Mouse (Mus musculus): ENCODE measurements around the gene Lama2. TPM values are rescaled to one million over a fixed set of nuclear protein-coding genes. Genes with fewer than 3 reads are reported as not detected.

The Lama2 gene
- polyA plus RNA-seq, 1 experiment from 2014 or later, result 33.2 TPM

DNA sequence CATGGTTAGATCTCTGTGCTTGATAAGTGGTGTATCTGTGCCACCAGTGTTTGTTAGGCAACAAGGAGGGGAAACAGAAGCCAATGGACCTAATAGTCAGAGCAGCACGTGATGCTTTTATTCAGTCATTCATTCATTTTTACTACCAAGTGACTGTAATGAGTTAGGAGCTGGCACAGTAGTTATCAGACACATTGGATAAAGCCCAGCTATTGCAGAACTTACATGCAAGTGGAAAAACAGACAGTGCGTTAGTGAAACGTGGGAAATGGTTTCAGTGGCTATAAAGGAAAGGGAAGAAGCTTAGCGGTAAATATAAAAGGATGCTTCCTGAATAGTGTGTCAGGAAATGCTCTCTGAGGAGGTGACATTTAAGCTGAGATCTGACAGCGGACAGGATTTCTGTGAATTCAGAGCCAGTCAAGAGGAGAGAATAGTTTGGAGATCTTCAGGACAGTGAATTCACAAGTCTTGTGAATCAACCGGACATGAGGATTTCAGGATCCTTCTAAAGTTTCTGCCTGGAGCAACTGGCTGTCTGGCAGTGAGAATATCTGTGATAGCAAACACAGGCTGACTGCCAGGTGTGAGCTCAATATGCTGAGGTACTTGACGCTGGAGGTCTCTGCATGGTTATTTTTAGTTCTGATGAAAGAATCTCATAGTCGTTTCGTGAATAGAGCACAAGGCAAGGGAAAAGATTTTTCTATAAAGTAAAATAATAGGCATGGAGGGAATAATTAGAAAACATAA is 2.3 kb upstream of the Lama2 start:
- ATAC-seq (ENCODE audit: insufficient number of reproducible peaks, insufficient read depth, low FRiP score, low read depth), result no peak
- peaks cover 2 to 13% of the 10 kb centered on the region in 2 experiments for H3K4me1 ChIP-seq (ENCODE audit: control insufficient read depth in 2 of 2, insufficient read depth in 2 of 2, low read length in 2 of 2)
- H3K27me3 ChIP-seq (ENCODE audit: control insufficient read depth, insufficient read depth, low read length), result no peaks in the 10 kb centered on the region
- 22% methylated on average over 9 of the region's 9 CpGs for WGBS
- peak overlapping the region; percentile 42; the same call in 1 of the 2 replicates for H3K9ac ChIP-seq (ENCODE audit: low read length)
- H3K4me2 ChIP-seq (ENCODE audit: low read length), result peak overlapping the region; percentile 53
- no peaks in the 10 kb centered on the region for H3K9me3 ChIP-seq (ENCODE audit: control insufficient read depth, low read length)
- H3K27ac ChIP-seq (replicated peaks in 1 of 2; ENCODE audit: control insufficient read depth in 1 of 2, insufficient read depth in 1 of 2, low read depth in 2 of 2, low read length in 2 of 2), result peak overlapping the region; percentile 76 to 80
- H3K36me3 ChIP-seq (ENCODE audit: control insufficient read depth, insufficient read depth, low read length), result no peaks in the 10 kb centered on the region
- no peak overlapping the region for H3K4me3 ChIP-seq (ENCODE audit: control insufficient read depth in 1 of 2, insufficient read depth in 1 of 2, low read depth in 1 of 2, low read length in 2 of 2)

DNA sequence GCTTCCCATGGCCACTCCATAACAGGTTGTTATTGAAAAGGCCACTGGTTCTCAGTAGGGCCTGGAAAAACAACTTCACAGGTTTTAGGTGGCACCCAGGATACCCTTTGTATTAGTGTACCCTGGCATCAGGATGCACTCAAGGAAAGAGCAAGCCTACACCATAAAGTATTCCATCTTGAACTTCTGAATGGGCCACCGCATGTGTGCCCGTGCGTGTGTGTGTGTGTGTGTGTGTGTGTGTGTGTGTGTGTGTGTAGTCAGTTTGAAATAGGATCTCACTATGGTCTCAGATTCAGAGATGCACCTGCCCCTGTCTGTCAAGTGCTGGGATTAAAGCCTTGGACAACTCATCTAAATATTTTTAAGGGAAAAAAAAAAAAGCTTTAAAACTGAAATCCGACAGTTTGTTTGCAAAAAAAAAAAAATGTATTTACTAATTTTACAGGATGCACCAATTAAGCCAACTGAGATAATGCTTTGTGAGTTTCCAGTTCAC is 2.0 kb downstream of the Lama2 start:
- H3K27me3 ChIP-seq (ENCODE audit: control insufficient read depth, insufficient read depth, low read length), result no peaks in the 10 kb centered on the region
- H3K4me3 ChIP-seq (ENCODE audit: control insufficient read depth in 1 of 2, insufficient read depth in 1 of 2, low read depth in 1 of 2, low read length in 2 of 2), result no peak overlapping the region
- no peaks in the 10 kb centered on the region for H3K36me3 ChIP-seq (ENCODE audit: control insufficient read depth, insufficient read depth, low read length)
- 92% methylated on average over 4 of the region's 4 CpGs for WGBS
- peaks cover 2 to 17% of the 10 kb centered on the region in 2 experiments for H3K4me1 ChIP-seq (ENCODE audit: control insufficient read depth in 2 of 2, insufficient read depth in 2 of 2, low read length in 2 of 2)
- H3K9me3 ChIP-seq (ENCODE audit: control insufficient read depth, low read length), result no peaks in the 10 kb centered on the region
- H3K9ac ChIP-seq (ENCODE audit: low read length), result no peak overlapping the region
- peak overlapping the region in 1 of 2 experiments; percentile 83; a peak in 1 of 4 replicates for H3K27ac ChIP-seq (replicated peaks in 1 of 2; ENCODE audit: control insufficient read depth in 1 of 2, insufficient read depth in 1 of 2, low read depth in 2 of 2, low read length in 2 of 2)
- H3K4me2 ChIP-seq (ENCODE audit: low read length), result no peak overlapping the region
- ATAC-seq (ENCODE audit: insufficient number of reproducible peaks, insufficient read depth, low FRiP score, low read depth), result no peak

DNA sequence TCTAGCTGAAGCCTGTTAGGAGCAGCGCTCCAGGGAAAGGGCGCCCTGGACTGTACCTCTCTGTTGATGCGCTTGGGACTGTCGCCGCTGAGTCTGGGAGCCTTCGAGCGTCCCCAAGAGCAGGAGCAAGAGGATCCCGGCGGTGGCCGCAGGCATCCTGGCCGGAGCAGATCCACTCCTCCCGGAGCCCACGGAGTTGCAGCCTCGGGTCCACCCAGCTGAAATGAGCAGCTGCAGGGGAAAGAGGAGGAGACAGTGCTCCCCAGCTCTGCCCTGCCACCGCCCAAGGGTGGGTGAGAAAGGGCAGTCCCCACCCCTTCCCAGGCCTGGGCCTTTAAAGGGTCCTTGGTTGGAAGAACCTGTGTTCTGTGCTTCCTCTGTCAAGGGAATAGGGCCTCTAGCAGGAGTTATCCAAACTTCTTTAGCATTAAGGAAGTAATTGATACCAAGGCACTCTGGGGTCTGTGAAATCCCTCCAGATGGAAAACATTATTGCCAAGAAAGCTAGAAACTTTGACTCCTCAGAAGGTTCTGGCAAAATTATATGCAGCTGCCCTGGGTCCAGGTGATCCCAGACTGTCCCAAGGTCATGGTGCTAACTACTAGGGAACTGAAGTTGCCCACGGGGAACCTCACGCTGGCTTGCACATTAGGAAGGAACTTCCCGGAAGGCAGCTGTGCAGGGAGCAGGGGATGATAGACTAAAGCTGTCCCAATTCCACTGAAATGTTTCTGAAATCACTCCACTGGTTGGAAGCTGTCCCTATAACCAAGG is 2.7 kb downstream of the Lama2 start:
- WGBS, result 11% methylated on average over 18 of the region's 18 CpGs
- ATAC-seq (ENCODE audit: insufficient number of reproducible peaks, insufficient read depth, low FRiP score, low read depth), result peak; percentile 50; the same call in 1 of the 2 replicates
- H3K4me1 ChIP-seq (ENCODE audit: control insufficient read depth in 2 of 2, insufficient read depth in 2 of 2, low read length in 2 of 2), result peaks cover 2 to 14% of the 10 kb centered on the region in 2 experiments
- H3K27ac ChIP-seq (replicated peaks in 1 of 2; ENCODE audit: control insufficient read depth in 1 of 2, insufficient read depth in 1 of 2, low read depth in 2 of 2, low read length in 2 of 2), result peak overlapping the region; percentile 82 to 83
- no peaks in the 10 kb centered on the region for H3K36me3 ChIP-seq (ENCODE audit: control insufficient read depth, insufficient read depth, low read length)
- no peaks in the 10 kb centered on the region for H3K27me3 ChIP-seq (ENCODE audit: control insufficient read depth, insufficient read depth, low read length)
- peak overlapping the region; percentile 80 for H3K4me2 ChIP-seq (ENCODE audit: low read length)
- H3K9me3 ChIP-seq (ENCODE audit: control insufficient read depth, low read length), result no peaks in the 10 kb centered on the region
- H3K9ac ChIP-seq (ENCODE audit: low read length), result peak overlapping the region; percentile 76
- peak overlapping the region; percentile 51 to 56 for H3K4me3 ChIP-seq (ENCODE audit: control insufficient read depth in 1 of 2, insufficient read depth in 1 of 2, low read depth in 1 of 2, low read length in 2 of 2)

DNA sequence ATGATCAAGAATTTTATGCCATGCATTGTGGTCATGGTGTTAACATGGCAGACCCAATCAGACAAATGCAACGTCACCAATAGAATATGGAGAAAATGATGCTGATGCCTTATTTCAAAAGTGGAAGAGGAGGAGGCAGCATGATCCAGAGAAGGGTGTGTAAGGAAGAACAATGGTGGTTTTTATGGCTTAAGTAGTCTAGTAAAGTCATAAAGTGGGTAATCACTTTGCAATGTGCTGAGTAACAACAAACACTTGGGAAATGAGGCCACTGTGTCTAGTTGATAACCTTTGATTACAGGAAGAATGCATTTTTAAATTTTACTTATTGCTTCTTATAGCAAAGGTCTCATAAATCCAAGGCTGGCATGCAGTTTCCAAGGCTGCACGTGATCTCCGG is 23.9 kb downstream of the Lama2 start:
- WGBS, result 91% methylated on average over 3 of the region's 3 CpGs
- H3K4me1 ChIP-seq (ENCODE audit: control insufficient read depth in 2 of 2, insufficient read depth in 2 of 2, low read length in 2 of 2), result peaks cover 0 to 4% of the 10 kb centered on the region in 2 experiments; a peak in 1 of 4 replicates
- H3K9ac ChIP-seq (ENCODE audit: low read length), result no peak overlapping the region
- ATAC-seq (ENCODE audit: insufficient number of reproducible peaks, insufficient read depth, low FRiP score, low read depth), result no peak
- H3K4me2 ChIP-seq (ENCODE audit: low read length), result no peak overlapping the region
- no peak overlapping the region for H3K27ac ChIP-seq (replicated peaks in 1 of 2; ENCODE audit: control insufficient read depth in 1 of 2, insufficient read depth in 1 of 2, low read depth in 2 of 2, low read length in 2 of 2)
- no peak overlapping the region for H3K4me3 ChIP-seq (ENCODE audit: control insufficient read depth in 1 of 2, insufficient read depth in 1 of 2, low read depth in 1 of 2, low read length in 2 of 2)
- H3K36me3 ChIP-seq (ENCODE audit: control insufficient read depth, insufficient read depth, low read length), result no peaks in the 10 kb centered on the region
- no peaks in the 10 kb centered on the region for H3K9me3 ChIP-seq (ENCODE audit: control insufficient read depth, low read length)
- no peaks in the 10 kb centered on the region for H3K27me3 ChIP-seq (ENCODE audit: control insufficient read depth, insufficient read depth, low read length)

GRCm38 (mm10) chr10:27533217-27533616 is 86.3 kb downstream of the Lama2 start:
- no peak overlapping the region for H3K4me3 ChIP-seq (ENCODE audit: control insufficient read depth in 1 of 2, insufficient read depth in 1 of 2, low read depth in 1 of 2, low read length in 2 of 2)
- H3K4me1 ChIP-seq (ENCODE audit: control insufficient read depth in 2 of 2, insufficient read depth in 2 of 2, low read length in 2 of 2), result no peaks in the 10 kb centered on the region
- no peaks in the 10 kb centered on the region for H3K27me3 ChIP-seq (ENCODE audit: control insufficient read depth, insufficient read depth, low read length)
- H3K9me3 ChIP-seq (ENCODE audit: control insufficient read depth, low read length), result no peaks in the 10 kb centered on the region
- 39% methylated on average over 2 of the region's 2 CpGs for WGBS
- no peaks in the 10 kb centered on the region for H3K36me3 ChIP-seq (ENCODE audit: control insufficient read depth, insufficient read depth, low read length)
- no peak overlapping the region for H3K27ac ChIP-seq (replicated peaks in 1 of 2; ENCODE audit: control insufficient read depth in 1 of 2, insufficient read depth in 1 of 2, low read depth in 2 of 2, low read length in 2 of 2)
- no peak overlapping the region for H3K9ac ChIP-seq (ENCODE audit: low read length)
- no peak for ATAC-seq (ENCODE audit: insufficient number of reproducible peaks, insufficient read depth, low FRiP score, low read depth)
- no peak overlapping the region for H3K4me2 ChIP-seq (ENCODE audit: low read length)

GRCm38 (mm10) chr10:27508847-27509459 is 110.6 kb downstream of the Lama2 start:
- H3K9ac ChIP-seq (ENCODE audit: low read length), result no peak overlapping the region
- no peaks in the 10 kb centered on the region for H3K36me3 ChIP-seq (ENCODE audit: control insufficient read depth, insufficient read depth, low read length)
- no peaks in the 10 kb centered on the region for H3K9me3 ChIP-seq (ENCODE audit: control insufficient read depth, low read length)
- 75% methylated on average over 3 of the region's 3 CpGs for WGBS
- no peaks in the 10 kb centered on the region for H3K4me1 ChIP-seq (ENCODE audit: control insufficient read depth in 2 of 2, insufficient read depth in 2 of 2, low read length in 2 of 2)
- no peaks in the 10 kb centered on the region for H3K27me3 ChIP-seq (ENCODE audit: control insufficient read depth, insufficient read depth, low read length)
- no peak overlapping the region for H3K4me3 ChIP-seq (ENCODE audit: control insufficient read depth in 1 of 2, insufficient read depth in 1 of 2, low read depth in 1 of 2, low read length in 2 of 2)
- no peak overlapping the region for H3K4me2 ChIP-seq (ENCODE audit: low read length)
- no peak overlapping the region for H3K27ac ChIP-seq (replicated peaks in 1 of 2; ENCODE audit: control insufficient read depth in 1 of 2, insufficient read depth in 1 of 2, low read depth in 2 of 2, low read length in 2 of 2)
- no peak for ATAC-seq (ENCODE audit: insufficient number of reproducible peaks, insufficient read depth, low FRiP score, low read depth)

DNA sequence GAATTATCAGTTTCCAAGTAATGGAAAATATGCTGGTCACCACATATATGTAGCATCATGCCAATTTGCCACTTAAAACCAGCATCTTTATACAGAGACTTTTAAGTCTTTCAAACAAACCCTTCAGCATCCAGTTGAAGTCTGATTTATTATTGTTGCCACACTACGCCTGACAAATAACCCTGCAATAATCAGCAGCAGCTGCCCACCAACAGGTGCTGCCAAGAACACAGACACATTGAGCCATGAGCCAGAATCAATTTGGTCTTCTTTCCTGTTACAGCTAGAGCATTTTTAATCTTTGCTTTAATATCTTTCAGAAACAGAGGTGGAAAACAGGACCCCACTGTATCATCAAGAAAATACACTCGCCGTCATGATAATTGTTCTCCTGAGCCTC is 118.7 kb downstream of the Lama2 start:
- Histone ChIP-seq H3K36me3 (ENCODE audit: control insufficient read depth, insufficient read depth, low read length) (no peaks in the 10 kb centered on the region), H3K4me1 (ENCODE audit: control insufficient read depth in 2 of 2, insufficient read depth in 2 of 2, low read length in 2 of 2) (no peaks in the 10 kb centered on the region), H3K27ac (replicated peaks in 1 of 2; ENCODE audit: control insufficient read depth in 1 of 2, insufficient read depth in 1 of 2, low read depth in 2 of 2, low read length in 2 of 2) (no peak overlapping the region), H3K27me3 (ENCODE audit: control insufficient read depth, insufficient read depth, low read length) (no peaks in the 10 kb centered on the region), H3K9me3 (ENCODE audit: control insufficient read depth, low read length) (no peaks in the 10 kb centered on the region), H3K9ac (ENCODE audit: low read length) (no peak overlapping the region), H3K4me3 (ENCODE audit: control insufficient read depth in 1 of 2, insufficient read depth in 1 of 2, low read depth in 1 of 2, low read length in 2 of 2) (no peak overlapping the region), H3K4me2 (ENCODE audit: low read length) (no peak overlapping the region)
- no peak for ATAC-seq (ENCODE audit: insufficient number of reproducible peaks, insufficient read depth, low FRiP score, low read depth)
- 86% methylated on average over 3 of the region's 3 CpGs for WGBS

Measured in heart, embryonic 14.5 days (tissue).